Mouse (Mus musculus): ENCODE data around the gene Dnajc5g.

Gene Dnajc5g

GRCm38 (mm10) chr5:31105814-31106335, at the start of gene Dnajc5g:
Dnajc5g (plus strand) TSS chr5:31106285.
- no peak for DNase-seq (ENCODE audit: low spot score)

- DNase-seq (ENCODE audit: low spot score) = no peak
These were observed 36.3 kb upstream of the Dnajc5g start for GRCm38 (mm10) chr5:31069810-31070209.

GRCm38 (mm10) chr5:31071059-31071458, 35.0 kb upstream of the Dnajc5g start:
- no peak for DNase-seq (ENCODE audit: low spot score)

GRCm38 (mm10) chr5:31071821-31072220, 34.3 kb upstream of the Dnajc5g start:
- no peak for DNase-seq (ENCODE audit: low spot score)

GRCm38 (mm10) chr5:31073176-31073575, 32.9 kb upstream of the Dnajc5g start:
- DNase-seq (ENCODE audit: low spot score) = no peak

GRCm38 (mm10) chr5:31076346-31076745, 29.7 kb upstream of the Dnajc5g start:
- no peak for DNase-seq (ENCODE audit: low spot score)

- no peak for DNase-seq (ENCODE audit: low spot score)
These were observed 25.9 kb upstream of the Dnajc5g start for GRCm38 (mm10) chr5:31080059-31080794.

- DNase-seq (ENCODE audit: low spot score) = no peak
These were observed 25.3 kb upstream of the Dnajc5g start for GRCm38 (mm10) chr5:31080795-31081164.

GRCm38 (mm10) chr5:31081386-31081785, 24.7 kb upstream of the Dnajc5g start:
- no peak for DNase-seq (ENCODE audit: low spot score)

- no peak for DNase-seq (ENCODE audit: low spot score)
These were observed 23.7 kb upstream of the Dnajc5g start for GRCm38 (mm10) chr5:31082355-31082754.

- DNase-seq (ENCODE audit: low spot score) = no peak
These were observed 23.0 kb upstream of the Dnajc5g start for GRCm38 (mm10) chr5:31082935-31083625.

- no peak for DNase-seq (ENCODE audit: low spot score)
These were observed 22.1 kb upstream of the Dnajc5g start for GRCm38 (mm10) chr5:31083949-31084348.

- no peak for DNase-seq (ENCODE audit: low spot score)
These were observed 19.5 kb upstream of the Dnajc5g start for GRCm38 (mm10) chr5:31086606-31087005.

- DNase-seq (ENCODE audit: low spot score) = no peak
These were observed 19.0 kb upstream of the Dnajc5g start for GRCm38 (mm10) chr5:31087131-31087530.

GRCm38 (mm10) chr5:31092231-31092975, 13.7 kb upstream of the Dnajc5g start:
- DNase-seq (ENCODE audit: low spot score) = no peak

GRCm38 (mm10) chr5:31093151-31094041, 12.7 kb upstream of the Dnajc5g start:
- no peak for DNase-seq (ENCODE audit: low spot score)

- no peak for DNase-seq (ENCODE audit: low spot score)
These were observed 11.8 kb upstream of the Dnajc5g start for GRCm38 (mm10) chr5:31094100-31094798.

- DNase-seq (ENCODE audit: low spot score) = no peak
These were observed 11.0 kb upstream of the Dnajc5g start for GRCm38 (mm10) chr5:31094799-31095691.

GRCm38 (mm10) chr5:31095711-31096480, 10.2 kb upstream of the Dnajc5g start:
- no peak for DNase-seq (ENCODE audit: low spot score)

Measured in urinary bladder, postnatal 10 days (tissue).